Mouse (Mus musculus) CH12.LX (cell line): ENCODE measurements at regions not wholly inside any gene's neighbourhood (a gene's known extent, or its start where the extent isn't known, plus 50 kb on each side); places are given as distances from the start of the nearest gene placed in this dataset.

ENCODE experiments used
- DNase-seq: peaks from one replicate; pipeline ENCODE4 v3.0.0-alpha.2; 2013; ENCODE audit errors: extremely low read depth
- H3K27ac ChIP-seq: 2 replicates; pipeline ENCODE4 v1.5.1; 2012; ENCODE audit warnings: low read depth, mild to moderate bottlenecking, control low read depth, moderate library complexity; ENCODE audit not compliant: insufficient read depth
- H3K27me3 ChIP-seq: replicated peaks from 2 replicates; pipeline ENCODE3; 2012; ENCODE audit warnings: inconsistent platforms
- H3K36me3 ChIP-seq, 2 experiments: replicated peaks in 1 of 2; 2 replicates each; pipeline versions ENCODE3 to v1.6.1; 2012; ENCODE audit warnings: inconsistent platforms in 1 of 2, low read length in 1 of 2, mild to moderate bottlenecking in 1 of 2, mixed read lengths in 1 of 2, moderate library complexity in 1 of 2; ENCODE audit not compliant: control insufficient read depth in 1 of 2, insufficient read depth in 1 of 2
- H3K4me1 ChIP-seq, 2 experiments: 2 replicates each; pipeline ENCODE4 v1.6.1; 2012; ENCODE audit warnings: inconsistent platforms in 1 of 2, moderate library complexity in 1 of 2; ENCODE audit not compliant: insufficient read depth in 2 of 2, control insufficient read depth in 1 of 2
- H3K4me2 ChIP-seq: 2 replicates; pipeline ENCODE4 v1.6.1; 2012; ENCODE audit warnings: low read depth, mild to moderate bottlenecking, control low read depth; ENCODE audit not compliant: poor library complexity, insufficient read depth, severe bottlenecking
- H3K4me3 ChIP-seq, 3 experiments: fragments of 150-350 bp in 1 of 3; sonication (generic) in 1 of 3; replicated peaks in 1 of 3; 2 replicates each; pipeline versions ENCODE3 to v1.5.1; 2011 to 2012; ENCODE audit warnings: low read depth in 2 of 3, low read length in 2 of 3, mild to moderate bottlenecking in 2 of 3, moderate library complexity in 2 of 3, control low read depth in 1 of 3, improper control_type of control experiment in 1 of 3, inconsistent platforms in 1 of 3, mixed read lengths in 1 of 3; ENCODE audit not compliant: poor library complexity in 1 of 3
- H3K79me2 ChIP-seq: replicated peaks from 2 replicates; pipeline ENCODE4 v1.6.1; 2012; ENCODE audit warnings: mild to moderate bottlenecking, moderate library complexity; ENCODE audit not compliant: control insufficient read depth, poor library complexity, insufficient read depth, severe bottlenecking; ENCODE audit errors: extremely low read depth
- H3K9ac ChIP-seq: 2 replicates; pipeline ENCODE4 v1.6.1; 2012; ENCODE audit warnings: low read depth, mild to moderate bottlenecking, control low read depth, moderate library complexity; ENCODE audit not compliant: insufficient read depth
- H3K9me3 ChIP-seq: replicated peaks from 2 replicates; pipeline ENCODE3; 2012; ENCODE audit warnings: low read length, inconsistent platforms, mixed read lengths
- CTCF ChIP-seq, 2 experiments: IDR thresholded peaks in 1 of 2; conservative IDR thresholded peaks in 1 of 2; 2 replicates each; pipeline ENCODE4 v1.5.1; 2011 to 2012; ENCODE audit warnings: low read depth in 2 of 2, low read length in 2 of 2, improper control_type of control experiment in 1 of 2, inconsistent platforms in 1 of 2, mild to moderate bottlenecking in 1 of 2, moderate library complexity in 1 of 2
- E2F4 ChIP-seq: IDR thresholded peaks from 2 replicates; pipeline ENCODE4 v1.6.1; 2011; ENCODE audit warnings: low read depth, low read length, improper control_type of control experiment; ENCODE audit not compliant: insufficient replicate concordance
- EP300 ChIP-seq: IDR thresholded peaks from 2 replicates; pipeline ENCODE4 v1.6.1; 2011; ENCODE audit warnings: low read length, improper control_type of control experiment
- HCFC1 ChIP-seq: IDR thresholded peaks from 2 replicates; pipeline ENCODE4 v1.6.1; 2012; ENCODE audit warnings: low read depth, mild to moderate bottlenecking, inconsistent platforms, low read length, improper control_type of control experiment
- JUN ChIP-seq: IDR thresholded peaks from 2 replicates; pipeline ENCODE4 v1.6.1; 2011; ENCODE audit warnings: low read depth, mild to moderate bottlenecking, low read length, improper control_type of control experiment, moderate library complexity; ENCODE audit not compliant: insufficient read depth
- JUND ChIP-seq: conservative IDR thresholded peaks from 2 replicates; pipeline ENCODE4 v1.6.1; 2011; ENCODE audit warnings: low read depth, low read length, improper control_type of control experiment
- MAFK ChIP-seq: IDR thresholded peaks from 2 replicates; pipeline ENCODE4 v1.6.1; 2011; ENCODE audit warnings: low read length, improper control_type of control experiment; ENCODE audit not compliant: insufficient replicate concordance
- MAX ChIP-seq: IDR thresholded peaks from 2 replicates; pipeline ENCODE4 v1.6.1; 2011; ENCODE audit warnings: low read length, improper control_type of control experiment
- MAZ ChIP-seq: IDR thresholded peaks from 2 replicates; pipeline ENCODE4 v1.6.1; 2012; ENCODE audit warnings: low read depth, mild to moderate bottlenecking, inconsistent platforms, low read length, improper control_type of control experiment, moderate library complexity
- MYC ChIP-seq: IDR thresholded peaks from 2 replicates; pipeline ENCODE4 v1.6.1; 2011; ENCODE audit warnings: low read depth, mild to moderate bottlenecking, improper control_type of control experiment, low read length
- NELFE ChIP-seq: IDR thresholded peaks from 2 replicates; pipeline ENCODE4 v1.6.1; 2011; ENCODE audit warnings: low read depth, low read length, improper control_type of control experiment
- NRF1 ChIP-seq: IDR thresholded peaks from 2 replicates; pipeline ENCODE4 v1.6.1; 2014; ENCODE audit warnings: low read depth, mild to moderate bottlenecking, inconsistent platforms, low read length, improper control_type of control experiment, moderate library complexity
- POLR2A ChIP-seq: IDR thresholded peaks from 2 replicates; pipeline ENCODE4 v1.6.1; 2011; ENCODE audit warnings: low read depth, mild to moderate bottlenecking, improper control_type of control experiment, low read length
- POLR2AphosphoS2 ChIP-seq: IDR thresholded peaks from 2 replicates; pipeline ENCODE4 v1.6.1; 2011; ENCODE audit warnings: low read depth, low read length, improper control_type of control experiment
- RAD21 ChIP-seq: IDR thresholded peaks from 2 replicates; pipeline ENCODE4 v1.6.1; 2011; ENCODE audit warnings: low read depth, mild to moderate bottlenecking, low read length, improper control_type of control experiment, moderate library complexity
- RCOR1 ChIP-seq: conservative IDR thresholded peaks from 2 replicates; pipeline ENCODE4 v1.6.1; 2012; ENCODE audit warnings: low read depth, mild to moderate bottlenecking, inconsistent platforms, low read length, improper control_type of control experiment
- SMC3 ChIP-seq: IDR thresholded peaks from 2 replicates; pipeline ENCODE4 v1.6.1; 2011; ENCODE audit warnings: low read depth, low read length, improper control_type of control experiment
- TBP ChIP-seq: conservative IDR thresholded peaks from 2 replicates; pipeline ENCODE4 v1.6.1; 2011; ENCODE audit warnings: low read depth, low read length, improper control_type of control experiment
- TCF12 ChIP-seq: IDR thresholded peaks from 2 replicates; pipeline ENCODE4 v1.6.1; 2014; ENCODE audit warnings: low read depth, mild to moderate bottlenecking, inconsistent platforms, low read length, improper control_type of control experiment
- USF2 ChIP-seq: conservative IDR thresholded peaks from 2 replicates; pipeline ENCODE4 v1.6.1; 2011; ENCODE audit warnings: low read depth, low read length, improper control_type of control experiment
- dilution Hi-C: fragments of 300-500 bp; cut with MboI; formaldehyde crosslinking; loops from 2 replicates; pipeline ENCODE4 v1.14.3; 2020; ENCODE audit warnings: low sequenced_read_pairs; ENCODE audit not compliant: extremely low pct_unique_long_range_greater_than_20kb, extremely low pct_ligation_motif_present
- in situ Hi-C: fragments of 300-500 bp; cut with MboI; formaldehyde crosslinking; loops from 3 replicates; pipeline ENCODE4 v1.14.3; 2019; ENCODE audit warnings: low sequenced_read_pairs, low pct_ligation_motif_present, low pct_unique_long_range_greater_than_20kb, mixed read lengths

DNA sequence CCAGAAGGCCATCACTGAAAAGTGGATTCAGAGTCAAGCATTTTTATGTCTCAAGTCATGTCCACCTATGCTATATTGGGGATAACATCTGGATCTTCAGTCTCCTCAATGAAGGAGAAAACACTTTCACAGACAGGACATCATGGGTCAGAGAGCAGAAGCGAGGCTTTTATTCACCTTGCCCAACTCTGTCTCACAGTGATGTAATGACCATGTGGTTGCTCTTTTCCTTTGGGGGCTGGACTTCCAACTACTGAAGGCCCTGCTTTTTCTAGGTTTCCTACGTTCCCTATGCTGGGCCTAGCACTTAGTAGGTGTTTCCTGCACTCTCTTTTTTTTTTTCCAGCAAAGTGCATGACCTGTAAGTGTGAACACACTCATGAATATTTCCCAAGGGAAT, 130.4 kb downstream of the 4933412E24Rik start:
- Histone ChIP-seq H3K27ac (no peak overlapping the region), H3K9ac (no peak overlapping the region), H3K4me2 (no peak overlapping the region), H3K4me1 (peaks cover 3 to 5% of the 10 kb centered on the region in 2 experiments; a peak in 2 of 4 replicates), H3K4me3 (no peak overlapping the region), H3K27me3 (no peaks in the 10 kb centered on the region), H3K79me2 (no peaks in the 10 kb centered on the region), H3K36me3 (no peaks in the 10 kb centered on the region), H3K9me3 (peaks cover 3% of the 10 kb centered on the region)
- in situ Hi-C loops, result loop anchor here (25.0 kb wide), 1 partner anchor 376 kb away; no protein-coding TSS in a partner anchor
- TF ChIP-seq POLR2A (no peak), HCFC1 (no peak), MAX (no peak), TCF12 (no peak), USF2 (no peak), RAD21 (no peak)
- DNase-seq, result no peak
- dilution Hi-C loops, result no loop called here

DNA sequence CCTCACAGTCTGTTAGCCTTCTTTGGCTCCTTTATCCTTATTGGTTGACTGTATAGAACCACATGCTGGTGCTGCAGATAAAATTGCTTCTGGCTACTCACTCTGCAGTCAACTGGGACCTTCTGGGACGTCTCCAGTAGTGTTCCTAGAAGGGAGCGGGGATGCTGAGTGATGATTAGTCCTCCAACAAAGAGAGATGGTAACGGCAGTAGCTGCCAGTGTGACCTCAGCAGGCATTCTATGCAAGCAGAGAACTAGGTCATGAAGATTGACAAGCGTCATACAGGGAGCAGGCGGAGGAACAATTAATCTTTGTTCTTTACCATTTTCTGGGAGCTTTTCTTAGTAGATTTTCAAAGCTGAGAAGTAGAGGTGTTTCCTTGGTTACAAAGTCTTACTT, 134.0 kb downstream of the 4933412E24Rik start:
- Histone ChIP-seq H3K4me2 (no peak overlapping the region), H3K27ac (no peak overlapping the region), H3K4me1 (no peaks in the 10 kb centered on the region), H3K27me3 (no peaks in the 10 kb centered on the region), H3K79me2 (no peaks in the 10 kb centered on the region), H3K4me3 (no peak overlapping the region), H3K36me3 (no peaks in the 10 kb centered on the region), H3K9ac (no peak overlapping the region), H3K9me3 (peaks cover 3% of the 10 kb centered on the region)
- in situ Hi-C loops (loop anchor here (25.0 kb wide), 1 partner anchor 380 kb away; no protein-coding TSS in a partner anchor), dilution Hi-C loops (no loop called here)
- DNase-seq, result no peak
- TF ChIP-seq HCFC1, result no peak
- TF ChIP-seq RCOR1, result no peak
- no peak for TF ChIP-seq SMC3
- TF ChIP-seq E2F4, result no peak
- TF ChIP-seq EP300, result no peak
- no peak for TF ChIP-seq MYC
- no peak for TF ChIP-seq POLR2AphosphoS2
- TF ChIP-seq MAX, result no peak
- TF ChIP-seq CTCF (conservative IDR thresholded peaks at IDR 0.05 in 1 of 2, IDR thresholded peaks at IDR 0.05 in 1 of 2; ENCODE audit: low read depth in 2 of 2, low read length in 2 of 2), result no peak
- TF ChIP-seq JUND, result no peak

DNA sequence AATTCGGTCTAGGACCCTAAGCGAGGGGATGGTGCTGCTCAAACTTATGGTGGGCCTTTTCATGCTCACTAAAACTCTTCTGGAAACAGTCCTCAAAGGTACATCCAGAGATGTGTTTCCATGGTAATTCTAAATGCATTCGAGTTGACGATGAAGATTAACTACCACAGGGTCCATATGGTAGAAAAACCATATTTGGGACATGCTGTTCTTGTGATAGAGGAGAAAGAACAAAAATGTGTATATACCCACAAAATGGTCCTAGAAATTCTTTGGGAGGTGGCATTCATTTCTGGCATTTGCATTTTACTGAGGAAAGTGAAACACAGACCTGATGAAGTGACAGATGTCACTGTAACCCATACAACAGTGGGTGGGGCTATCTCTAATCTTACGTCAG, 136.0 kb downstream of the 4933412E24Rik start:
- H3K9me3 ChIP-seq, result peaks cover 3% of the 10 kb centered on the region
- H3K36me3 ChIP-seq, result no peaks in the 10 kb centered on the region
- no peak overlapping the region for H3K27ac ChIP-seq
- DNase-seq, result no peak
- H3K4me2 ChIP-seq, result no peak overlapping the region
- no peak overlapping the region for H3K4me3 ChIP-seq
- dilution Hi-C loops, result no loop called here
- H3K4me1 ChIP-seq, result no peaks in the 10 kb centered on the region
- no peaks in the 10 kb centered on the region for H3K79me2 ChIP-seq
- H3K27me3 ChIP-seq, result no peaks in the 10 kb centered on the region
- TF ChIP-seq JUND (no peak), TBP (no peak), MAFK (no peak), NELFE (no peak), MAZ (no peak), EP300 (no peak), NRF1 (no peak), JUN (no peak)
- TF ChIP-seq, all 38 proteins: peak for 0
- no peak overlapping the region for H3K9ac ChIP-seq
- in situ Hi-C loops, result loop anchor here (25.0 kb wide), 1 partner anchor 382 kb away; no protein-coding TSS in a partner anchor
